Mouse (Mus musculus) Patski (cell line): Measurements from ENCODE around the gene Mon1b. TPM values are rescaled to one million over a fixed set of nuclear protein-coding genes. Genes with fewer than 3 reads are reported as not detected.

ENCODE experiments used
- ATAC-seq: fragments of 100-300 bp; one replicate; pipeline ENCODE4 v1.8.0; 2021
- CTCF ChIA-PET: fragments of 350-600 bp; sonication (Branson Sonifier 250); formaldehyde crosslinking; loops from one replicate; lab custom pipeline; 2022; ENCODE audit warnings: inconsistent platforms; lab: Charles Lee
- POLR2A ChIA-PET: fragments of 350-600 bp; sonication (Branson Sonifier 250); formaldehyde crosslinking; loops from one replicate; lab custom pipeline; 2022; ENCODE audit warnings: antibody characterized with exemption, inconsistent platforms; lab: Charles Lee
- DNase-seq: peaks from one replicate; pipeline ENCODE4 v3.0.0-alpha.2; 2011; ENCODE audit warnings: low read depth, low spot score
- H3K27me3 ChIP-seq: fragments of 371-371 bp; one replicate; pipeline ENCODE4 v1.5.1; 2021
- CTCF ChIP-seq: fragments of 100-300 bp; IDR thresholded peaks from one replicate; pipeline ENCODE4 v1.5.1; 2021
- in situ Hi-C: fragments of 300-500 bp; cut with MboI; formaldehyde crosslinking; loops from 3 replicates; pipeline ENCODE4 v1.11.1; 2018; ENCODE audit warnings: low pct_unique_long_range_greater_than_20kb, mixed read lengths
- polyA plus RNA-seq: library from polyadenylated mRNA; unstranded; gene quantifications from one replicate; pipeline ENCODE4 v1.2.3, GENCODE M21; 2021

The Mon1b gene
- polyA plus RNA-seq, result 12.8 TPM

GRCm38 (mm10) chr8:113634670-113635591 is at the start of gene Mon1b:
Mon1b (plus strand) TSS chr8:113635587.
- ChIA-PET CTCF (no interaction called here), POLR2A (no interaction called here)
- peak; percentile 96 for ATAC-seq
- no peaks in the 10 kb centered on the region for H3K27me3 ChIP-seq
- DNase-seq, result peak; percentile 97
- no peak for TF ChIP-seq CTCF
- in situ Hi-C loops, result loop anchor here (5.0 kb wide), 1 partner anchor 1573 kb away; no protein-coding TSS in a partner anchor

- TF ChIP-seq CTCF, result no peak
- no peak for DNase-seq
These were observed 37.0 kb upstream of the Mon1b start for GRCm38 (mm10) chr8:113598401-113598800.

GRCm38 (mm10) chr8:113632634-113633033 is 2.8 kb upstream of the Mon1b start:
- POLR2A ChIA-PET, result no interaction called here
- in situ Hi-C loops, result loop anchor here (5.0 kb wide), 1 partner anchor 1570 kb away; no protein-coding TSS in a partner anchor

More at GRCm38 (mm10) chr8:113598401-113598800, 37.0 kb upstream of the Mon1b start:
- in situ Hi-C loops, result loop anchor here (25.0 kb wide), 1 partner anchor 1036 kb away; the partner anchor contains the start of gene Cntnap4
- ChIA-PET CTCF (no interaction called here), POLR2A (interaction anchor here (0.6 kb wide), 1 partner anchor 1429 kb away, joined by 3 read pairs; no protein-coding TSS in a partner anchor)
- H3K27me3 ChIP-seq, result peaks cover 15% of the 10 kb centered on the region
- ATAC-seq, result no peak

GRCm38 (mm10) chr8:113634161-113634560 is 1.2 kb upstream of the Mon1b start:
- ATAC-seq (no peak), DNase-seq (no peak)
- in situ Hi-C loops, result loop anchor here (5.0 kb wide), 1 partner anchor 1572 kb away; no protein-coding TSS in a partner anchor
- CTCF ChIA-PET, result no interaction called here
- TF ChIP-seq CTCF, result no peak
- POLR2A ChIA-PET, result no interaction called here
- H3K27me3 ChIP-seq, result peaks cover 3% of the 10 kb centered on the region

More at GRCm38 (mm10) chr8:113632634-113633033, 2.8 kb upstream of the Mon1b start:
- peaks cover 4% of the 10 kb centered on the region for H3K27me3 ChIP-seq
- no peak for TF ChIP-seq CTCF
- CTCF ChIA-PET, result interaction anchor here (0.6 to 0.7 kb wide), 2 partner anchors 1283 to 1570 kb away, joined by 3 read pairs; no protein-coding TSS in a partner anchor
- DNase-seq (no peak), ATAC-seq (no peak)

GRCm38 (mm10) chr8:113635592-113636279 is 349 bp downstream of the Mon1b start:
- ChIA-PET POLR2A (interaction anchor here (0.6 kb wide), 1 partner anchor 55 kb away, joined by 6 read pairs; no protein-coding TSS in a partner anchor), CTCF (no interaction called here)
- in situ Hi-C loops, result no loop called here
- no peak for TF ChIP-seq CTCF
- H3K27me3 ChIP-seq, result no peaks in the 10 kb centered on the region
- DNase-seq (no peak), ATAC-seq (peak; percentile 64)

GRCm38 (mm10) chr8:113636280-113636628 is 867 bp downstream of the Mon1b start:
- ATAC-seq (no peak), DNase-seq (no peak)
- no peaks in the 10 kb centered on the region for H3K27me3 ChIP-seq
- in situ Hi-C loops, result no loop called here
- POLR2A ChIA-PET, result interaction anchor here (0.6 kb wide), 1 partner anchor 55 kb away, joined by 6 read pairs; no protein-coding TSS in a partner anchor
- TF ChIP-seq CTCF, result no peak
- CTCF ChIA-PET, result no interaction called here

GRCm38 (mm10) chr8:113640357-113640756 is 5.0 kb downstream of the Mon1b start:
- no peaks in the 10 kb centered on the region for H3K27me3 ChIP-seq
- in situ Hi-C loops, result no loop called here
- ChIA-PET CTCF (interaction anchor here (1.4 kb wide), 1 partner anchor 10 kb away, joined by 4 read pairs; no protein-coding TSS in a partner anchor), POLR2A (no interaction called here)
- no peak for DNase-seq
- TF ChIP-seq CTCF, result no peak
- ATAC-seq, result no peak

GRCm38 (mm10) chr8:113642926-113643325 is 7.5 kb downstream of the Mon1b start, which contains the start of gene Syce1l:
Syce1l (plus strand) TSS chr8:113643213.
- TF ChIP-seq CTCF, result no peak
- in situ Hi-C loops, result no loop called here
- DNase-seq (no peak), ATAC-seq (no peak)
- ChIA-PET CTCF (no interaction called here), POLR2A (interaction anchor here (0.6 kb wide), 1 partner anchor 52 kb away, joined by 4 read pairs; no protein-coding TSS in a partner anchor)
- no peaks in the 10 kb centered on the region for H3K27me3 ChIP-seq

GRCm38 (mm10) chr8:113643479-113644210 is 8.3 kb downstream of the Mon1b start:
- TF ChIP-seq CTCF, result no peak
- DNase-seq (no peak), ATAC-seq (no peak)
- POLR2A ChIA-PET, result no interaction called here
- in situ Hi-C loops, result no loop called here
- CTCF ChIA-PET, result no interaction called here
- H3K27me3 ChIP-seq, result no peaks in the 10 kb centered on the region

GRCm38 (mm10) chr8:113645220-113645619 is 9.8 kb downstream of the Mon1b start:
- ChIA-PET POLR2A (no interaction called here), CTCF (no interaction called here)
- ATAC-seq, result no peak
- DNase-seq, result no peak
- in situ Hi-C loops, result no loop called here
- TF ChIP-seq CTCF, result no peak
- peaks cover 5% of the 10 kb centered on the region for H3K27me3 ChIP-seq
